19 mouse cellular contexts compared by ENCODE assay signal in genomic region chr15:17006139-17006538, GRCm38 (mm10).
DNase-seq lines count a peak whose midpoint lies in the region; ATAC-seq and TF ChIP-seq lines count a peak whose summit lies in the region.
"Had no signal": no experiment of that assay in that cellular context is flagged by ENCODE, and none has a peak within 500 bp of the region (broad histone marks: within the 10 kb centered on the region; RNA-seq: fewer than 3 reads in every experiment).

No protein-coding gene starts in this region.

- H3K4me2 ChIP-seq in forebrain, postnatal 0 days (ENCODE audit: low read depth): no peak overlapping the region
- H3K4me2 ChIP-seq in forebrain, embryonic 12.5 days: no peak overlapping the region
- no peak overlapping the region for H3K4me2 ChIP-seq in kidney, postnatal 0 days (ENCODE audit: low read length)
- H3K4me2 ChIP-seq in lung, embryonic 14.5 days: no peak overlapping the region
- no peak overlapping the region for H3K4me2 ChIP-seq in lung, postnatal 0 days (replicated peaks; ENCODE audit: low read depth, low read length)
- no peak overlapping the region for H3K4me2 ChIP-seq in neural tube, embryonic 15.5 days
- H3K4me2 ChIP-seq in intestine, postnatal 0 days (replicated peaks; ENCODE audit: low read depth): no peak overlapping the region
- H3K4me2 ChIP-seq: embryonic facial prominence, embryonic 12.5 days; heart, embryonic 12.5 days; hindbrain, embryonic 13.5 days had no signal

- H3K9me3 ChIP-seq in forebrain, postnatal 0 days (ENCODE audit: low read length): no peaks in the 10 kb centered on the region
- H3K9me3 ChIP-seq in forebrain, embryonic 12.5 days: no peaks in the 10 kb centered on the region
- no peaks in the 10 kb centered on the region for H3K9me3 ChIP-seq in kidney, postnatal 0 days (replicated peaks; ENCODE audit: low read length)
- no peaks in the 10 kb centered on the region for H3K9me3 ChIP-seq in lung, embryonic 14.5 days (ENCODE audit: low read depth, low read length)
- no peaks in the 10 kb centered on the region for H3K9me3 ChIP-seq in lung, postnatal 0 days (ENCODE audit: low read length)
- no peaks in the 10 kb centered on the region for H3K9me3 ChIP-seq in neural tube, embryonic 15.5 days (replicated peaks)
- no peaks in the 10 kb centered on the region for H3K9me3 ChIP-seq in intestine, postnatal 0 days (ENCODE audit: control insufficient read depth)
- H3K9me3 ChIP-seq: embryonic facial prominence, embryonic 12.5 days; heart, embryonic 12.5 days; hindbrain, embryonic 13.5 days had no signal

- H3K4me3 ChIP-seq in forebrain, postnatal 0 days (ENCODE audit: low read depth, low read length): no peak overlapping the region
- H3K4me3 ChIP-seq in forebrain, embryonic 12.5 days (replicated peaks): no peak overlapping the region
- no peak overlapping the region for H3K4me3 ChIP-seq in kidney, postnatal 0 days (replicated peaks; ENCODE audit: low read depth, low read length)
- no peak overlapping the region for H3K4me3 ChIP-seq in lung, embryonic 14.5 days (ENCODE audit: low read depth, low read length)
- no peak overlapping the region for H3K4me3 ChIP-seq in lung, postnatal 0 days (ENCODE audit: low read depth, low read length)
- no peak overlapping the region for H3K4me3 ChIP-seq in neural tube, embryonic 15.5 days (replicated peaks)
- no peak overlapping the region for H3K4me3 ChIP-seq in intestine, postnatal 0 days (ENCODE audit: low read depth, low read length)
- H3K4me3 ChIP-seq: embryonic facial prominence, embryonic 12.5 days; heart, embryonic 12.5 days; hindbrain, embryonic 13.5 days had no signal

- no peaks in the 10 kb centered on the region for H3K36me3 ChIP-seq in forebrain, postnatal 0 days (ENCODE audit: insufficient read depth)
- no peaks in the 10 kb centered on the region for H3K36me3 ChIP-seq in forebrain, embryonic 12.5 days (replicated peaks)
- H3K36me3 ChIP-seq in kidney, postnatal 0 days (ENCODE audit: insufficient read depth, low read length): no peaks in the 10 kb centered on the region
- no peaks in the 10 kb centered on the region for H3K36me3 ChIP-seq in lung, embryonic 14.5 days (ENCODE audit: insufficient read depth)
- H3K36me3 ChIP-seq in lung, postnatal 0 days (ENCODE audit: insufficient read depth, low read length): no peaks in the 10 kb centered on the region
- no peaks in the 10 kb centered on the region for H3K36me3 ChIP-seq in neural tube, embryonic 15.5 days
- H3K36me3 ChIP-seq in intestine, postnatal 0 days (ENCODE audit: control insufficient read depth, insufficient read depth): no peaks in the 10 kb centered on the region
- H3K36me3 ChIP-seq: embryonic facial prominence, embryonic 12.5 days; heart, embryonic 12.5 days; hindbrain, embryonic 13.5 days had no signal

- no peak overlapping the region for H3K9ac ChIP-seq in forebrain, postnatal 0 days
- no peak overlapping the region for H3K9ac ChIP-seq in forebrain, embryonic 12.5 days
- no peak overlapping the region for H3K9ac ChIP-seq in kidney, postnatal 0 days (ENCODE audit: low read depth, low read length)
- H3K9ac ChIP-seq in lung, embryonic 14.5 days: no peak overlapping the region
- no peak overlapping the region for H3K9ac ChIP-seq in lung, postnatal 0 days (replicated peaks; ENCODE audit: low read depth)
- no peak overlapping the region for H3K9ac ChIP-seq in neural tube, embryonic 15.5 days (replicated peaks)
- no peak overlapping the region for H3K9ac ChIP-seq in intestine, postnatal 0 days (ENCODE audit: low read depth, low read length)
- H3K9ac ChIP-seq: embryonic facial prominence, embryonic 12.5 days; heart, embryonic 12.5 days; hindbrain, embryonic 13.5 days had no signal

- H3K4me1 ChIP-seq in forebrain, postnatal 0 days (ENCODE audit: insufficient read depth): no peaks in the 10 kb centered on the region
- H3K4me1 ChIP-seq in forebrain, embryonic 12.5 days: no peaks in the 10 kb centered on the region
- no peaks in the 10 kb centered on the region for H3K4me1 ChIP-seq in kidney, postnatal 0 days (replicated peaks; ENCODE audit: insufficient read depth, low read length)
- no peaks in the 10 kb centered on the region for H3K4me1 ChIP-seq in lung, embryonic 14.5 days (ENCODE audit: insufficient read depth)
- H3K4me1 ChIP-seq in lung, postnatal 0 days (ENCODE audit: insufficient read depth, low read depth, low read length): no peaks in the 10 kb centered on the region
- H3K4me1 ChIP-seq in neural tube, embryonic 15.5 days: no peaks in the 10 kb centered on the region
- no peaks in the 10 kb centered on the region for H3K4me1 ChIP-seq in intestine, postnatal 0 days (replicated peaks; ENCODE audit: control insufficient read depth, insufficient read depth, low read length)
- H3K4me1 ChIP-seq: embryonic facial prominence, embryonic 12.5 days; heart, embryonic 12.5 days; hindbrain, embryonic 13.5 days had no signal

- TF ChIP-seq EP300 in lung, postnatal 0 days (IDR thresholded peaks at IDR 0.05): no peak

- no peak overlapping the region for H3K27ac ChIP-seq in forebrain, postnatal 0 days (ENCODE audit: low read depth, low read length)
- H3K27ac ChIP-seq in forebrain, embryonic 12.5 days: no peak overlapping the region
- no peak overlapping the region for H3K27ac ChIP-seq in kidney, postnatal 0 days
- H3K27ac ChIP-seq in lung, embryonic 14.5 days (ENCODE audit: low read depth): no peak overlapping the region
- no peak overlapping the region for H3K27ac ChIP-seq in lung, postnatal 0 days (ENCODE audit: low read length)
- H3K27ac ChIP-seq in neural tube, embryonic 15.5 days (replicated peaks): no peak overlapping the region
- H3K27ac ChIP-seq in intestine, postnatal 0 days (ENCODE audit: low read depth, low read length): no peak overlapping the region
- H3K27ac ChIP-seq: embryonic facial prominence, embryonic 12.5 days; hindbrain, embryonic 13.5 days; hindbrain, postnatal 0 days had no signal

- TF ChIP-seq CTCF in forebrain, postnatal 0 days (IDR thresholded peaks at IDR 0.05; ENCODE audit: low read depth): no peak
- no peak for TF ChIP-seq CTCF in kidney, postnatal 0 days (IDR thresholded peaks at IDR 0.05; ENCODE audit: low read depth)
- no peak for TF ChIP-seq CTCF in lung, embryonic 14.5 days (IDR thresholded peaks at IDR 0.05; ENCODE audit: low read depth)
- no peak for TF ChIP-seq CTCF in lung, postnatal 0 days (IDR thresholded peaks at IDR 0.05)
- no peak for TF ChIP-seq CTCF in intestine, postnatal 0 days (IDR thresholded peaks at IDR 0.05; ENCODE audit: low read depth)

- 71% methylated on average over 2 of the region's 2 CpGs for WGBS in forebrain, postnatal 0 days
- WGBS in forebrain, embryonic 12.5 days: 91% methylated on average over 2 of the region's 2 CpGs
- 61% methylated on average over 2 of the region's 2 CpGs for WGBS in kidney, postnatal 0 days
- WGBS in lung, embryonic 14.5 days: 54% methylated on average over 2 of the region's 2 CpGs
- WGBS in lung, postnatal 0 days: 57% methylated on average over 2 of the region's 2 CpGs
- WGBS in neural tube, embryonic 15.5 days: 76% methylated on average over 2 of the region's 2 CpGs
- 80% methylated on average over 2 of the region's 2 CpGs for WGBS in intestine, postnatal 0 days

- ATAC-seq in forebrain, postnatal 0 days: no peak
- no peak for ATAC-seq in forebrain, embryonic 12.5 days (ENCODE audit: low FRiP score)
- no peak for ATAC-seq in kidney, postnatal 0 days (replicated peaks; ENCODE audit: low FRiP score, low read depth)
- ATAC-seq in lung, embryonic 14.5 days (ENCODE audit: insufficient read depth): no peak
- ATAC-seq in lung, postnatal 0 days: no peak
- ATAC-seq in neural tube, embryonic 15.5 days (ENCODE audit: low FRiP score): no peak
- ATAC-seq in intestine, postnatal 0 days: no peak
- ATAC-seq: hindbrain, postnatal 0 days had no signal

- no peaks in the 10 kb centered on the region for H3K27me3 ChIP-seq in forebrain, postnatal 0 days (ENCODE audit: insufficient read depth, low read length)
- no peaks in the 10 kb centered on the region for H3K27me3 ChIP-seq in forebrain, embryonic 12.5 days
- no peaks in the 10 kb centered on the region for H3K27me3 ChIP-seq in kidney, postnatal 0 days (ENCODE audit: insufficient read depth, low read length)
- no peaks in the 10 kb centered on the region for H3K27me3 ChIP-seq in lung, embryonic 14.5 days (ENCODE audit: insufficient read depth, low read length)
- H3K27me3 ChIP-seq in lung, postnatal 0 days (replicated peaks; ENCODE audit: insufficient read depth, low read length): no peaks in the 10 kb centered on the region
- H3K27me3 ChIP-seq in neural tube, embryonic 15.5 days (replicated peaks): no peaks in the 10 kb centered on the region
- no peaks in the 10 kb centered on the region for H3K27me3 ChIP-seq in intestine, postnatal 0 days (replicated peaks; ENCODE audit: control insufficient read depth, insufficient read depth, low read length)
- H3K27me3 ChIP-seq: CH12.LX; embryonic facial prominence, embryonic 12.5 days; heart, embryonic 12.5 days; hindbrain, embryonic 13.5 days had no signal

- DNase-seq in forebrain, postnatal 0 days: peak; percentile 36
- peak; percentile 2 for DNase-seq in kidney, postnatal 0 days (ENCODE audit: low spot score)
- DNase-seq in kidney, postnatal 4 days: no peak
- DNase-seq in lung, embryonic 14.5 days: peak; percentile 15
- no peak for DNase-seq in lung, postnatal 0 days (ENCODE audit: low spot score)
- DNase-seq: adrenal gland, adult 2 months; adrenal gland, postnatal 36 days; cerebellum, adult 11-12 months; cerebellum, adult 9-10 months; cerebellum, postnatal 25 days; gastrocnemius, postnatal 14 days had no signal

Comparison
In these comparisons a context has a peak if more than half of its experiments do, and no peak if none do; other contexts are left out.
1. DNase-seq: peak in forebrain, postnatal 0 days (single experiment), kidney, postnatal 0 days (single experiment) and lung, embryonic 14.5 days (single experiment); none in kidney, postnatal 4 days (0 of 2) and lung, postnatal 0 days (single experiment).